Mouse (Mus musculus) thymus, adult 2 months (tissue): ENCODE measurements around the gene Mrpl49.

Source experiments
- CTCF ChIP-seq: fragments of 200-500 bp; IDR thresholded peaks from 2 replicates; pipeline ENCODE4 v1.5.1; 2012; ENCODE audit warnings: mild to moderate bottlenecking, control low read depth, low read length, moderate library complexity, borderline replicate concordance; ENCODE audit not compliant: control insufficient read depth, poor library complexity, insufficient read depth; ENCODE audit errors: extremely low read depth
- POLR2A ChIP-seq: fragments of 200-500 bp; IDR thresholded peaks from 2 replicates; pipeline ENCODE4 v1.6.1; 2012; ENCODE audit warnings: mild to moderate bottlenecking, low read length, control low read depth, moderate library complexity; ENCODE audit not compliant: control insufficient read depth, poor library complexity, insufficient read depth; ENCODE audit errors: extremely low read depth

DNA sequence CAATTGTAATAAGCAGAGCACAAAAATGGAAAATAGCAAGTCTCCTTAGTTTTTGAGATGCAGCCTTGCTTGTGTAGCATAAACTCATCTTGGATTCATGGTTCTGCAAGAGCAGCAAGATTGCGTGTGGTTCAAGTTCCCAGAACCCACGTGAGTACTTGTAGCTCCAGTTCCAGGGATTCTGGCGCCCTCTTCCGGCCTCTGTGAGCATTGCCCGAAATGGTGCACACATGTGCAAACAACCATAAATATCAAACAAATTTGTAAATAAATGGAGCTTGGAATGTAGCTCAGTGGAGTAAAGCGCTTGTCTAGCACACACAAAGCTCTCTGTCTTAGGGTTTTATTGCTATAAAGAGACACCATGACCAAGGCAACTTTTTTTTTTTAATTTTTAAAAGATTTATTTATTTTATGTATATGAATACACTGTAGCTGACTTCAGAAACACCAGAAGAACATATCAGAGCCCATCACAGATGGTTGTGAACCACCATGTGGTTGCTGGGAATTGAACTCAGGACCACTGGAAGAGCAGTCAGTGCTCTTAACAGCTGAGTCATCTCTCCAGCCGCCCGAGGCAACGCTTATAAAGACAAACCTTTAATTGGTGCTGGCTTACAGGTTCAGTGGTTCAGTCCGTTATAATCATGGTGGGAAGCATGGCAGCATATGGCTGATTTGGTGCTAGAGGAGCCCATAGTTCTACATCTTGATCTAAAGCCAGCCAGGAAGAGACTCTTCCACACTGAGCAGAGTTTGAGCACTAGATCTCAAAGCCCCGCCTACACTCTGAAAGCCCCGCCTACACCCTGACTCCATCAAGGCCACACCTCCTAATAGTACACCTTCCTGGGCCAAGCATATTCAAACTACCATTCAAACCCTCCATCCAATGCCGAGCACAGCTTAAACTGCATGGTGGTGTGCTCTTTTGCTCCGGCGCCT lies 39.2 kb downstream of the Mrpl49 start:
- TF ChIP-seq CTCF (peak; percentile 78; the same call in 1 of the 2 replicates), POLR2A (no peak)
